Mouse (Mus musculus) activated CD4-positive, CD25-positive, alpha-beta regulatory T cell, adult 9 weeks (primary cell): ENCODE results near the gene Srebf1. TPM values are rescaled to one million over a fixed set of nuclear protein-coding genes. Genes with fewer than 3 reads are reported as not detected.

ENCODE experiments used
- polyA plus RNA-seq: library from polyadenylated mRNA; unstranded; fragments of 100-300 nt; shearing (Covaris generic); gene quantifications from one replicate; pipeline ENCODE4 v1.2.1, GENCODE M21; 2017

Srebf1 gene
- polyA plus RNA-seq: 90.8 TPM

GRCm38 (mm10) chr11:60222469-60223236 is at the start of gene Srebf1:
Gene Srebf1, minus strand, starts transcription at chr11:60222581.

Other genes starting within 250 kb of the Srebf1 start
- gene Pemt, start 176.1 kb downstream of the Srebf1 start, polyA plus RNA-seq: 2.1 TPM
- 10.7 TPM for gene Rai1, start 117.6 kb downstream of the Srebf1 start, polyA plus RNA-seq
- gene Tom1l2, start 130.3 kb upstream of the Srebf1 start, polyA plus RNA-seq: 61.6 TPM
- gene Drc3, start 130.7 kb upstream of the Srebf1 start, polyA plus RNA-seq: 0.95 TPM
- 6.4 TPM for gene Gid4, start 194.6 kb upstream of the Srebf1 start, polyA plus RNA-seq
- gene Atpaf2, start 195.9 kb upstream of the Srebf1 start, polyA plus RNA-seq: 44.3 TPM
- gene Drg2, start 232.0 kb upstream of the Srebf1 start, polyA plus RNA-seq: 64.3 TPM
- not detected for gene Myo15, start 246.8 kb upstream of the Srebf1 start, polyA plus RNA-seq